Mouse (Mus musculus) liver, postnatal 0 days (tissue): Measurements from ENCODE around the gene Bmp7.

Experiments
- CTCF ChIP-seq: sonication (generic); IDR thresholded peaks from 2 replicates; pipeline ENCODE4 v1.5.1; 2016; ENCODE audit warnings: antibody characterized with exemption, low read depth
- EP300 ChIP-seq: IDR thresholded peaks from 2 replicates; pipeline ENCODE4 v1.6.1; 2016; ENCODE audit warnings: antibody characterized with exemption, low read depth, mild to moderate bottlenecking

GRCm38 (mm10) chr2:172905057-172905456, 35.1 kb downstream of the Bmp7 start:
- TF ChIP-seq CTCF = no peak
- no peak for TF ChIP-seq EP300
